Mouse (Mus musculus) cerebellum, postnatal 36 days (tissue): Measurements from ENCODE around the gene Vpreb3.
A peak's percentile ranks its signal among the peaks of the same experiment; 100 is the strongest.

ENCODE experiments used
- DNase-seq, 2 experiments: peaks; one replicate each; pipeline ENCODE4 v3.0.0; 2021 to 2022; ENCODE audit warnings: mixed read lengths in 2 of 2

Vpreb3 gene

DNA sequence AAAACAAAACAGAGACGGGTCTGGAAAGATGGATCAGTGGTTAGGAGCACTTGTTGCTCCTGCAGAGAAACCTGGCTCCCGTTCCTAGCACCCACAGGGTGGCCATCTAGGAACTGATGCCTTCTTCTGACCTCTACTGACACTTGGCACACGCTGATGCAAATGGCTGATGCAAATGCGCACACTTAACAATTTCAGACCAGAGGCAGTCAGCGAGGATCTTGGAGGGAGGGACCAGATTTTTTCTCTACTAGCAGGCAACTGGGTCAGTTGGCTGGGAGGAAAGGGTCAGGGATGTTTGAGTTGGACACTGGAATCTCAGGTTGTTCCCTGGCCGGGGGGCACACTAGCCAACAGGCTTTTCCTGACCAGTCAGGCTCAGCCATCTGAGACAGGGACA, 10.0 kb upstream of the Vpreb3 start, which contains the start of gene Chchd10:
Gene Chchd10 (plus strand): TSS at position 240 of the 400 bp plus-strand sequence.
- DNase-seq, result no peak

DNA sequence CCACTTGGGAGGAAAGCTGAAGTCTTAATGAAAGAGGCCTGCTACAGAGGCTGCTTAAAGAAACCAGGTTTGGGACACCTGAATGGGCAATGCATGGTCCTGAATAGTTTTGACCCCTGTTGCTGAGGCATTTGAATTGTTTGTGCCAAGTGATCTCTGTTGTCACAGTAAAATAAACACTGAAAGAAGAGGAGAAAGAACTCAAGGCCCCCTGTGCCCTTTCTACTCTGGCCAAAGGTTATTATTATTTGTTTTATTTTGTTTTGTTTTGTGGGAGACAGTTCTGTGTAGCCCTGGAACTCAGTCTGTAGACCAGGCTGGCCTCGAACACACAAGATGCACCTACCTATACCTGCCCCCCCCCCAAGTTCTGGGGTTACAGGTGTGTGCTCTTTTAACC, 7.9 kb upstream of the Vpreb3 start:
- no peak for DNase-seq

DNA sequence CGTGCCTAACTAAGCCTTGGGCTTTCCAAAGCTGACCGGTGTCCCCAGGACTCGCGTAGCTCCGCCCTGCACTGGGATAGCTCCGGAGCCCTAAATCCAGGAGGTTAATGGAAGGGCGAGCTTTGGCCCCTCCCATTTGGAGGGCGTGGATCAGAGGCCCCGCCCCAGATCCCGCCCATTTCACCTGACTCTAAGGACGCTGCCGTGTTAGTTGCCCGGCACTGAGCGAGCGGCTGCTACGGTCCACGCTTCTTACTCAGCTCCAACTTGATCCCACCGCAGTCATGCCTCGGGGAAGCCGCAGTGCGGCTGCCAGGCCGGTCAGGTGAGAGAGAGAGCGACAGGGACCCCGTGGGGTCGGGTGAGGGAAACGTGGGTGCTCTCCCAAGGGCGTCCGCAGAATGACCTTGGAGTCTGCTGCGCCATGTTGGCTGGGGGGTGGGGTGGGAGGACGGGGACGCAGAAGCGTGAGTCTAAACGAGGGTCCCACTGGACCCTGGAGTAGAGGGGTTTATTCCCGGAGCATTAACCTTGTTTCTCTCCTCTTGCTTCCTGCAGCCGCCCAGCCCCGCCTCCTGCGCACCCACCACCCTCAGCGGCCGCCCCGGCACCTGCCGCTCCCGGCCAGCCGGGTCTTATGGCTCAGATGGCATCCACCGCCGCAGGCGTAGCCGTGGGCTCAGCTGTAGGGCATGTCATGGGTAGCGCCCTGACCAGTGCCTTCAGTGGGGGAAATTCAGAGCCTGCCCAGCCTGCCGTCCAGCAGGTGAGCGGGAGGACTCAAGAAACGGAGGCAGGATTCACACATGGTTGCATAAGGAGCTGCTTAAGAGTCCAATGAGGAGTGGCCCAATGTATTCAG, 6.9 kb upstream of the Vpreb3 start, which contains the start of gene Mmp11:
Gene Mmp11 (minus strand): TSS at position 817 of the 862 bp plus-strand sequence.
- DNase-seq, result peak; percentile 86

DNA sequence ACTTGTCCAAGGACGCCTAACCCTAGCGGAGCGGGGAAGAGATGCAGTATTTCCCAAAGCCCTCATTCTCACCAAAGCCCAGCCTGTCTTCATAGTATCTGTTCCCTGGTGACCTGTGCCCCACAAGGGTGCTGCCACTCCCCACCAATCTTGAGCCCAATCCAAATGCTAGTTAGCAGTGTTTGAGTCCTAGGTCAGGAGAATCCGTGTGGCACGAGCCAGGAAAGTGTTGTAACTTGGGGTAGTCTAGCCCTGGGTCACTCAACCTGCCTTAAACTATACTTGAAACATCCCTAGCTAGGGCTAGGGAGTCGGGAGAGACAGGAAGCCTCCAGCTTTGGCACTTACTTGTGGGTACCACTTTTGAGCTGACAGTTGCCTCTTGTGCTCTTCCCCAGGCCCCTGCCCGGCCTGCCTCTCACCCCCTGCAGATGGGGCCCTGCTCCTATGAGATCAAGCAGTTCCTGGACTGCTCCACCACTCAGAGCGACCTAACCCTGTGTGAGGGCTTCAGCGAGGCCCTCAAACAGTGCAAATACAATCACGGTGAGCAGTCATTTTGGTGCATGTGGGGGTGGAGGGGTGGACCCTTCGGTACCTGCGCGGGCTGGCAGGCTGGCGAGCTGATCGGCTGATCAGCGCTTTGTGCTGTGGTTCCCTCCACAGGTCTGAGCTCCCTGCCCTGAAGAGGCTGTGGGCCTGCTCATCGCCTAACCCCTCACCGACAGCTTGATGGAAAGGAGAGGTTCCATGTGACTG, 5.8 kb upstream of the Vpreb3 start:
- no peak for DNase-seq

- DNase-seq, result no peak
Observed at GRCm38 (mm10) chr10:75937851-75938643, 4.8 kb upstream of the Vpreb3 start.

GRCm38 (mm10) chr10:75939481-75940234, 3.2 kb upstream of the Vpreb3 start:
- DNase-seq, result no peak

DNA sequence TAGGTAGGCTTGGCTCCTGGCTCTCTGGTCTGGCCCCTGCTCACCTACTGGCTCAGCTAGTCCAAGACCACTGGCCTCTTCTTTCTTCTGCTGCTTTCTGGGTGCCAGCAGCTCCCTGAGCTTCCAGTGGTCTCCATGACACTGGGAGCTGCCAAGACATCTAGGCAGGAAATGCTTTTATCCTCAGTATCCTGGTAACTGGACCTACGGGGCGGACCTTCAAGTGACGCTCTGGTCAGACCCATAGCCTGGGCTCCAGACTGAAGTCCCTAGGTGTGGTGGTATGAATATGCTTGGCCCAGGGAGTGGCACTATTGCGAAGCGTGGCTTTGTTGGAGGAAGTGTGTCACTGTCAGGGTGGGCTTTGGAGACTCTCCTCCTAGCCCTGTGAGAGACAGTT, 2.3 kb upstream of the Vpreb3 start, which contains the start of gene Gm867:
Gene Gm867 (minus strand): TSS at position 153 of the 400 bp plus-strand sequence.
- DNase-seq, result no peak

DNA sequence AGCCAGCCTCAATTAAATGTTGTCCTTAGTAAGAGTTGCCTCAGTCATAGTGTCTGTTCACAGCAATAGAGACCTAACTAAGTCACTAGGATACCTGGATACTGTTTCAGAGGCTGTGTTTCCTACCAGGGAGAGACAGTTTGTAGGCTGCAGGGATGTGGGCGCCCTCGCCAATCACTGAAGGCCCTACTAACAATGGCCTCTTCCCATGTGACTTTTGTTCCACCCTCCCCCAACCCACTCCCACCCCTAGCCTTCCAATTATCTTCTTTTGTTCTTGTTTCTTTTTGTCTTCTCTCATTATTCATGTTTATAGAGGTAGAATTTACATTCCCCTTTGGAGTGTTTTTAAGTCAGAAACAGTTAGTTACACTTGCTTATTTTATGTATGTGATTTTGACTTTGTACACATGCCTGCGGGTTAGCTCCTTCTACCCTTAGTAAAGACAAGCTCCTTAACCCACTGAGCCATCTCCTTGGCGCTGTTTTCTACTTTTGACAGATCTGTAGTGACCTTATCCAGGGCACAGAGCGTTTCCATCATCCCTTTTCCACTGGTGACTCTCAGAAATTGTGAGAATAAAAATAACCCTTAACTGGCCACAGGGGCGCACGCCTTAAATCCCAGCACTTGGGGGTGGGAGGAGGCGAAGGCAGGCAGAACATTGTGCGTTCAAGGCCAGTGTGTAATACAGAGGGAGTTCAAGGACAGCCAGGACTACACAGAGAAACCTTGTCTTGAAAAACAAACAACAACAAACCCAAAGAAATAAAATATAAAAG, 1.6 kb upstream of the Vpreb3 start:
- no peak for DNase-seq

DNA sequence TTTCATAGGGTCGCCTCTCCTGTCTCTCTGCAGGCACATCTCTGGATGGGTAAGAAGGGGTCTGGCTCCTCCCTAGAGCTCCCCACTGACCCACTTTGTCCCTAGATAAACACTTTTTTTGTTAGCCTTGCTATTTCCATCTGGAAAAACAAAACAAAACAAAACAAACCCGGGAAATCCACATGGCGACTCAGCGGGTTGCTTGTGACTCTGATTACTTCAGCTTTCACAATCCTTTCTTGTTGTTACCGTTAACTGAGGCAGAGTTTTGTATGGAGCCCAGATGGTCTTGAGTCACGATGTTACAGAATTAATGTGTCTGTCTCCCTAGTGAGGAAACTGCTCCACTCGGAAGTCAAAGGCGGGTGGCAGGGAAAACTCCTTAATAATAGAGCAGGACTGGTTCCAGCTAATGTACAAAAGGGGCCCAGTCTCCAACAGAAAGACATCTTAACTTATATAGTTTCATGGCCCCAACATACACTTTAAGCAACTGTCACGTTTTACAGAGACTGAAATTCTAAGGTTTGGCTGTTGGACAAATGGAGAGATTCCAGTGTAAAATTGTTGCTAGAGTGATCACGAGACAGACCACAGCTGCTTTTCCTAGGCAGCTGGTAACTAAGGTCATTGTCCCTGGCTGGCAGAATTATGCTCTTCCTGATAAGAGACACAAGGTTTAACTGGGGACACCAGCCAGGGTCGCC, 1.4 kb downstream of the Vpreb3 start:
- no peak for DNase-seq

DNA sequence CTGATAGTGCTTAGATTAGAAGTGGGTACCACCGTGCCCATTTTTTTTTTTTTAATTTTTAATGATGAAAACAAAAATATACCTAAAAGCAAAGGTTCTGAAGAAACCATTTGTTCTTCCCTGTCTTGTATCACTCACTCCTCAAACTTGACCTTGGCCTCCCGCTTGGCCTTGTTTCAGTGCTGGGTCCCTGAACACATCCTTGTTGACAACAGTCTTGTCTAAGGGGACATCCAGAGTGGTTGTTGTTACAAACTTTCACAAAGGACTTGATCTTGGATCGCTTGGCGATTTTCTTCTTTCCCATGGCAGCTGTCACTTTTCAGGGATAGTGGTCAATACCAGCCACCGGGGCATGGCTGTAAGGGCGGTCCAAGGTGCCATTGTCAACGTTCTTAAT, 2.4 kb downstream of the Vpreb3 start:
- no peak for DNase-seq

DNA sequence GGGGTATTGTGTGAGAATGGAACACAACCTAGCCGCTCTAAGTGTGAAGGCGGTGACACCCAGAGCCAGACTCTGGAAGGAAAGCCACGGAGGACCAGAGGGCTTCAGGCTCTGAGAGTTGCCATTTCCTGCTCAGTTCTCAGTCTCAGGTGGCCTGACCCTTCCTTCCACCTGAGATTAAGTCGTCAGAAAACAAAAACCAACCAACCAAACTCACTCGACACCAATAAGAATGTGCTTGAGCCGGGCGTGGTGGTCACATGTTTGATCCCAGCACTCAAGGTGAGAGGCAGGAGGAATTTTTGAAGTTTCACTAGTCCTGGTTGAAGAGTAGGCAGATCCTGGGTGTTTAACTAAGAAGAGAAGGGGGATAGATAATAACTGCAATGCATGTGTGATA, 3.0 kb downstream of the Vpreb3 start:
- DNase-seq, result no peak

DNA sequence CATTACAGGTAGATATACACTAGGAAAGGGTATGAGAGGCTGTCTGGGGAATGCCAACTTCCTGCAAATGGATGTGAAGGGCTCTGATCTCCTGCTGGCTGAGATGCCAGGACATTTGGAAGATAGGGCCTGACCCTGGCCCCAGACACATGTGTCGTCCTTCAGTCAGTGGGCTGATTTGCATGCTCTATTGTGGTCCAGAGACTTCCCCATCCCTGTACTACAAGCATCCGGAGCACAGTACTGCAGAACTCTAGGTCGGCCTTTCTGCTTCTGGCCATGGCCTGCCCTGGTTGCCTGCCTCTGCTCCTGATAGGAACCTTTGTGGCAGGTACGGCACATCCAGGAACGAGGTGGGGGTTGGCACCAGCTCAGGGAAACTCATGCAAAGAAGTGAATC, 5.2 kb downstream of the Vpreb3 start:
- DNase-seq, result no peak

- no peak for DNase-seq
Observed at GRCm38 (mm10) chr10:75949053-75950045, 6.5 kb downstream of the Vpreb3 start.

- peak; percentile 16 to 22 for DNase-seq
Observed at GRCm38 (mm10) chr10:75950791-75951210, 7.9 kb downstream of the Vpreb3 start.

GRCm38 (mm10) chr10:75951424-75952050, 8.7 kb downstream of the Vpreb3 start:
- DNase-seq, result peak; percentile 37 to 67

- no peak for DNase-seq
Observed at GRCm38 (mm10) chr10:75954381-75954811, 11.5 kb downstream of the Vpreb3 start, which contains the start of gene Gm5134. Gene Gm5134 (plus strand): TSS chr10:75954514.

DNA sequence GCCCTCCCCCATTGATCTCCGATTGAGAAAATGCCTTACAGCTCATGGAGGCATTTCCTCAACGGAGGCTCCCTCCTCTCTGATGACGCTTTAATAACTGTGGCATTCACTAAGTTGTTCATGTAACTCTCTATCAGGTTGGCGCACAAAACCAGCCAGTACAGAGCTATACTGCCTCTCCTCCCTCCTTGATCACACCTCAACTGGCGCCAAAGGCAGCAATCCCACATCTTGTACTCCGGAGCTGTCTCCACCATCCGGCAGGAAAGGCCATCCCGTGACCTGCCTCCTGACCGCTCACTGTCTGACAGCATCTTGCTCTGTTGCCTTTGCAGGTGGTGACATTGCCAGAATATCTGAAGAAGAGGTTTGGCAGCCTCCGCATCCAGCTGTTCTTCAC, 31.0 kb downstream of the Vpreb3 start:
- no peak for DNase-seq

DNA sequence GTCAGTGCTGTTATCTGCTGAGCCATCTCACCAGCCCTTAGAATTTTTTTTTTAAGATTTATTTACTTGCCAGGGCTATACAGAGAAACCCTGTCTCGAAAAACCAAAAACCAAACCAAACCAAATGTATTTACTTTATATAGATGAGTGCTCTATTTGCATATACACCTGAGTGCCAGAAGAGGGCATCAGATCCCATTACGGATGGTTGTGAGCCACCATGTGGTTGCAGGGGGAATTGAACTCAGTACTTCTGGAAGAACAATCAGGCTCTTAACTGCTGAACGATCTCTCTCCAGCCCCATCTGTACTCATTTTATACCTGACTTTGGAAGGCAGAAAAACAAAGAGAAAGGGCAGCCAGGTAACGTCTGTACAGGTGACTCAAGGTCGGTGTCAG, 32.4 kb downstream of the Vpreb3 start:
- DNase-seq, result no peak
